Mouse (Mus musculus) CD8-positive naive resting alpha-beta T cell, adult 2 months (primary cell): ENCODE measurements at regions not wholly inside any gene's neighbourhood (a gene's known extent, or its start where the extent isn't known, plus 50 kb on each side); places are given as distances from the start of the nearest gene placed in this dataset.

Source experiments
- DNase-seq, 2 experiments: peaks; one replicate each; pipeline ENCODE4 v3.0.0; 2022; ENCODE audit warnings: low read depth in 2 of 2, low spot score in 2 of 2

DNA sequence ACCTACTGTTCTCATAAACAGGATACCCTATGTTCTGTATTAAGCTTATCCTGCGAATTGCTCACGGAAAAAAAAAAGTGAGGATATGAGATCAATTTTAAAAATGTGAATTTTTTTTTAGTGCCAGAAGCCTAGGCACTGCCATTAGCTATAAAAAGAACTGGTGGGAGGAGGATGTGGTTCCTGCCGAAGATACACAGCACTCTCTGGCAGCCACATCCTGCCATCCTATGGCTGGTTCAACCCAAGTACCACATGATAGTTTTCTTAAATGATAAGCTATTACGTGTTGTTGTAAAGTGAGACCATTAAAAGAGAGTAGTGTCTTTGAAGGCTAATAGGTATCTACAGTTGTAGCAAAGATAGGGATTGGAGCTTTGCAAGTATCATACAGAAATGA lies 58.2 kb upstream of the Ppp3ca start:
- peak; percentile 32 to 57 for DNase-seq

DNA sequence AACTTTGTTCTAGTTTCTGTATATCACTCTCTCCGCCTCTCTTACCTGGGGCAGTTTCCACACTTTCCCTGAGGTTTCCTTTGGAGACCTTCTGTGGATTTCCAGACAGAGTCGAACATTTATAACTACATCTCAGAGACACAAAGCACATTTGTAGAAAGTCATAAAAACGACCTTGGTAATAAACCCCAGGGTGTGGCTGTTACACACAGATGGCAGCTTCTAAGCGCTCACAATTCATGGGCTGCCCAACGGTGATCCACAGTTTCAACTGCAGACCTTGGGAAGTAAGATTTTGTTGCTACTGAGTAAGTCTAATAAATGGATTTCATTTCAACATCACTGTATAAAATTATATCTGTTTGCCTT lies 59.4 kb upstream of the Ppp3ca start:
- no peak for DNase-seq

DNA sequence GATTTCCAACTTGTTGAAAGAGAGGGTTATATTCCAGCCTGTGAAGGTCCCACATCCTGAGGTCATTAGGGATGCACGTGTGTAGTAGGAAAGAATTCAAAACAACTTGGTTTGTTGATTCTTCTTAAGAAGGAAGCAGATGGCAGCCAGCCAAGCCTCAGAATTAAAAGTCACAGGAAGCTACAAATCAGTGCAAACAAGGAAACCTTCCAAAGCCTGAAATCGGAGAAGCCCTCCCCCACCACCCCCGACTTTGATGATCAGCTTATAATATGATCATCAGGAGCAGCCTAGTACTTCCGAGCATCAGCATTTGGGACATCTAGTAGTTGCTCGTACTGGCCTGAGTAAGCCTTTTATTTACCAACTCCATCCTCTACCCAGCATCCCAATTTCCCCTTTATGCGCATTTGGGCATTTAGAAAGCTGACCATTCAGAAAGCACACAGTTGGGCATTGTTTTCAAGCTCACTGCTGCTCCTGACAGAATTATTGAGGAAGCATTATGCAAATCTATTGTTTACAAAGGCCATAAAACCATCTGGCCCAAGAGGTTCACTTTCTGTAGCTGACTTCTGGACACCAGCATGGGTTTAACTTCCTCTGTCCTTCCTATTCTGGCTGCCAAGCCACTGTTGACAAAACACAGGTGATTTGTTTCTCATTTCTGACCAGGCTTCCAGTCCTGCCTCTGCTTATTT lies 59.9 kb upstream of the Ppp3ca start:
- DNase-seq = peak in 1 of 2 experiments; percentile 15

DNA sequence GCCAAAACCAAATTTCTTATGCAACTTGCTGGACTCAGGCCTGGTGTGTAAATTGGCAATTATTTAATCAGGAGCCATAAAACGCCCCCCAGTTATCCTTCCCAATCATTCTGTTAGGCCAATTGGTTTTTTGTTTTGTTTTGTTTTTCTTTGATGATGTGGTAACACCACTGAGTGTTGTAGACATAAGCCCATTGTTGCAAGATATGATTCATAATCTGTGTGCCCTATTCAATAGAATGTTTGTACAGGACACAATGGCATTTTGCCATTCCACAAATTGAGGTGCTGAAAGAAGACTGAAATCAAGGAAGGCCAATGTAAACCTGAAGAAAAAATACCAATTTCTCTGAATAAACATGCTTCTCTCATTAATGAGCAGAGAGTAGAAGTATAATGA lies 68.2 kb upstream of the Ppp3ca start:
- no peak for DNase-seq

DNA sequence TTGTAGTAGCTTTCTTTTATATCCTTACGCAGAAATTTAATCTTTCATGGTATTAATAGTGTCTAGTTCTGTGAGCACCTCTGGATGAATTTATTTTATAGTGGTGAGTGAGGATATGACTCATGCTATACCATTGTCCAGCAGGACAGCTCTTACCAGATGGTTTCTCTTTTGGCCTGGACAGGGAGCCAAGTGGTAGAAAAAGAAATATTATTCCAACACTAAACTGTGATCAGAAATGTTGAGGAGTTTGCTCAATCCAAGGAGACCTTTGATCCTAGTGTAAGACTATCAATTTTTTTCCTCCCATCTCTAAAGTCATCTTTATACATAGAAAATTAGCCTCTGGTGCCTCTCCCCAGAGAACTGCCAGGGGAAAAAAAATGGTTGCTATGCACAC lies 86.0 kb upstream of the Ppp3ca start:
- no peak for DNase-seq

DNA sequence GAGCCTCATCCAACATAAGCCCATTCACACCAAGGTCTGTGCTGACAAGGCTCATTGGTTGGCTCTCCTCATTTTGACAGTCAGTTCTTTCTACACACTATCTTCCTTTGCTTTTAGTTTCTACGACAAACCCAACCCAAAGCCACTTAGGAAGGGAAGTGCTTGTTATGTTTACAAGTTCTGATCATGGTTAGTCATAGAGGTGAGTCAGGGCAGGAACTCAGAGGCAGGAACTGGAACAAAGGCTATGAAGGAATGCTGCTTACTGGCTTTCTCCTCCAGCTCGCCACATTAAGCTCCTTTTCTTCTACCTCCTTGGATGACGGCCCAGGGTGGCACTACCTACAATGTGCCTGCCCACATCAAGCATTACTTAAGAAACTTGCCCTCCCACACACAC lies 91.9 kb upstream of the Ppp3ca start:
- no peak for DNase-seq

DNA sequence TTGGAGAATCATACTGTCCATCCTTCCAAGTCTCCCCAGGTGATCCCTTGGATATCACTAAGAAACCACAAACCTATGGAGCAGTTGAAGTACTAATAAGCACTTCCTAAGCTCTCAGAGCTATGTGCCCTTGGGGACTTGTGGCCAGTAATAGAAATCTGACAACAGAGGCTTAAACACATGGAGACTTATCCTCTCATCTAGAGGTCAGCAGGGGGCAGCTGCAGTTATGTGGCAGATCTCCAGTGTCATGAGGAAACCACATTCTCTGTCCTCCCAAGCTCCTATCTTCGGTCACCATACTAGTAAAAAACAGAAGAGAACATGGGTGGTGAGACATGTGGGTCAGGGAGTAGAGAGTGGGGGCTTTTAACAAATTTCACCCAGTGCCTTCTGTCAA lies 99.4 kb upstream of the Ppp3ca start:
- DNase-seq = no peak

DNA sequence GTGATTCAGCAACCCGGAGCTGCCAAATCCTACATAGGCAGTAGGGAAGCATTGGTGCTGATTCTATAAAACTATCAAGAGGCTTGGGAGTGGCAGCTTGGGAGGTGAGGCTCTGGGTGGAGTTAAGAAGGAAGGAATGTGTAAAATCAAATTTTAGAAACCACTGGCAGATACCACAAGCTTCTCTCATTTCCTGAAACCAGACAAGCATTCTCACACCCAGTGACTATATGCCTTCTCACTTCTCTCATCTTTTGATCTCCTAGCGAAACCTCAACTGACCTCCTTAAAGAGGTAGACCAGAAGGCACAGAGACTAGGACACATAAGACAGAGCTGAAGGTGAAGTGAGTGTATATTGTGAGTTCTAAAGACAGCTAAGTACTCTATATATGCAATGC lies 113.4 kb upstream of the Ppp3ca start:
- peak in 1 of 2 experiments; percentile 2 for DNase-seq

DNA sequence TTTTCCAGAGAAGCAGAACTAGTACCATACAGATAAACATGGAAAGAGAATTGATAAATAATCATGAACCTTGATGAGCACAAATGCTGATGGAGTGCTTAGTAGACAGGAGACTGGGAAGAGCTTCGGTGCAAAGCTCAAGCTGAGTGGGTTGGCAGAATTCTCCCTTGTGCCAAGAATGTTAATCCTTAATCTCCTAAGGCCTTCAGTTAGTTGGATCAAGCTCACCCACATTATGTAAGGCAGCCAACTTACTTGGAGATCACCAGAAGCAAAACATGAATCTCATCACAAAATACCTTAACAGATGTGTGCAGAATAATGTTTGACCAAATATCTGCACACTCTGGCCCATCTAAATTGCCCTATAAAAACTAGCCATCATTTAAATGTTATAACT lies 120.5 kb upstream of the Ppp3ca start:
- DNase-seq = no peak

DNA sequence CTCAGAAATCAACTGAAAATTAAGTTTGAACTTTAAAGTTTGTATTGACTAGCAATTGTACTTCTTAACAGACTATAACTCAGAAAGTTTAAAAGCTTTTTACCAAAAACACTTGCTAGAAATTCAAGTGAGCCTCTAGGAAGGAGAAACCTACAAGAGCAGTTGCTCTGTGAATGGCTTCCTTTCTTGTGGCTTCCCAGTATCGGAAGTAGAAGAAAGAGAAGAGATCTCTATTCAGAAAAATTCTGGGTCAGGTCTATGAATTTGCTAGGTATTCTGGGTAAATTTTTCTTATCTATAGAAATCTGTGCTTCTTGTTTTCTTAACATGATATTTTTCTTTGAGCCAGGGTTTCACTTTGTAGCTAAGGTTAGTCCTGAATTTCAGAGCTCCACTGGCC lies 138.3 kb upstream of the Ppp3ca start:
- no peak for DNase-seq

DNA sequence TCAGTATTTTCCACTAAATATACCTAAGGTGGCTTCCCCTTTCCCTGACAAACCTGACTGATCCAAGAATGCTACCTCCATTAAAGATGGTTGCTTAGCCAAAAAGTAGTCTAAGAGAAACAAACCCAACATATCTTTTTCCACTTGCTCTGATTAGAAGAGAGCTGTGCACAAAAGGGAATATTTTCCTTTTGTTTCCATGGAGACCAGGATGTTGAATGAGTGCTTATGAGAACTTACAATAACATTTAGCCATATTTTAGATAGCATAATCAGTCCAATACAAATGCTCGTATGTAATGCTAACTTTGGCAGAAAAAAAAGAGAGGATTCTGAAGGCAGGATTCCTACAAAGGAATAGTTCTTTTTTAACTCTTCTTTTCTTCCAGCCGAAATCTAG lies 161.3 kb upstream of the Ppp3ca start:
- no peak for DNase-seq

DNA sequence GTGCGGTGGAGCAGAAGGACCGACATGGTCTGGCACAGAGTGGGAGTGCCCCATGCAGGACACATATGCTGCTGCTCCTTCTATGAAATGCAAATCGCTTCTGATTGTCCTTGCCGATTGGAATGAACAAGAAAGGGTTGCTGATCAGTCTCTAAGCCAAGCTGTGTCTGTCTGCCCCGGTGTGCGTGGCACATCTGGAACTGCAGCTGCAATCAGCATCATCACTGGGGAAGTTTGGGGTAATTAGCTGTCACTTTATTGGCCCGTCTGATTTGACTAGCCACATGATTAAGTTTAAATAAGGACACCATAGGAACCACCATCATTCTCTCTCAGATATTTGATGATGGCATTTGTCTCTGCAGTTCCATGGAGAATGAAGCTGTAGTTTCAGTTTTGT lies 162.9 kb upstream of the Ppp3ca start:
- no peak for DNase-seq

DNA sequence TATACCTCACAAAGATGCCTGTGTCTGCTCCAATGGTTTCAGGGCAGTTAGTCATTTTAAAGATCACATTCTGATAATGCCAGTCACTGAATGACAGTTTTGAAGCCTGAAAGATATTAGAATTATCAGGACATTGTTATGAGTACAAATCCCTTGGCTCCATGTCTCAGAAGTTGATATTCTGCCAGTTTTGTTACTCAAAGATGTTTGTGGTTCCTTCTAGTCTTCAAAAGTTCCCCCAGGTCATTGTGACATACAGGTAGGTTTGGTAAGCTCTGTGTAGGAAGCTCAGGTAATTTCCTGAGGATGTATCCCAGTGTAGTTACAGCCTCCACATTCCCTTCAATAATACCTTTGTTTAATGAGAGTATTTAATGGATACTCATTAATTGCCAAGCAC lies 169.0 kb upstream of the Bank1 start:
- no peak for DNase-seq

DNA sequence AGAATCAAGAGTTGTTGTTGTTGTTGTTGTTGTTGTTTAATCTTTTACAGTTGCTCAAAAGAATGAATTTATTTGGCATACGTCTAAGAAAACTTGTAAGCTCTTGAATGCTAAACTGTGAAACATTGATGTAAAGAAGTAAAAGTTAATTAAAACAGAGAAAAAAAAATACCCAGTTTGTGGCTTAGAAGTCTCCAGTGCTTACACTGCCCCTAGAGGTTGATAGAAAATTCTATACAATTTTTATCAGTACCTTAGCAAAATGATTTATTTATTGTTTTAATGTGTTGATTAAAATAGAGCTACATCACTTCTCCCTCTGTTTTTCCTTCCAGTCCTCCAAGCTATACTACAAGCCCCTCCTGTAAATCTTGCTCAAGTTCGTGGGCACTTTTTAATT lies 165.8 kb upstream of the Bank1 start:
- no peak for DNase-seq

DNA sequence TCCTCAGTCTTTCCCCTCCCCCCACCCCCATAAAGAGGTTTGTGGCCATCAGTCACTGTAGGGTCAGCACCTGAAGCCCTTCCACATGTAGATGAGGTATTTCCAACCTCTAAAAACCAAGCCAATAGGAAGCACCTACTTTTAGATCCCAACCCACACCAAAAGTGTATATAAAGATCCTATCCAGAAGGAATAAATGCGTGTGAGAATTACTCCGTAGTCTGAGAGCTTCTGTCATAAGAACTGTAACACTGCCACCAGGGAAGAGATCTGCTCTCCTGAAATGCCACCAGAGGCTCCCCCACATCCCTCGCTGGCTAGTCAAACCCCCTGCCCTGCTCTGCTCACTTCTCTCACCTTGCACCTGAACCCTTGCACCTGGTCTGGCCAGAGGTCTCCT lies 145.8 kb upstream of the Bank1 start:
- no peak for DNase-seq

DNA sequence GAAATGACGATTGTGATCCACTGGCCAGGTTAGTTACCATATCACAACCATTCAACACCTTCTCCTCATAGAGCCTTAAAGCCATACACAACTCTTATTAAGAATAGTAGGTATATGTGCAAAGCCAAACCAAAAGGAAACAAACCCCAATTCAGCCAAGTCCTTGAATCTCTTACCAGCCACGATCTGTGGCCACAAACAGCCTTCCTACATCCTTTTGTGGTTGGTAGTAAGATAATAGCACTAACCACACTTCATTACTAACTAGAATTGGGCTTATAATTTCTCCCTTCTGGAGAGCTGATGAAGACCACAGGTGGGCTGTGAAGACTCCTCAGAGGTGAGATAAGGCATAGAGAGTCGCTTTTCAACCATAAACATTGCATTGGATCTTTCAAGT lies 136.9 kb upstream of the Bank1 start:
- DNase-seq = no peak

DNA sequence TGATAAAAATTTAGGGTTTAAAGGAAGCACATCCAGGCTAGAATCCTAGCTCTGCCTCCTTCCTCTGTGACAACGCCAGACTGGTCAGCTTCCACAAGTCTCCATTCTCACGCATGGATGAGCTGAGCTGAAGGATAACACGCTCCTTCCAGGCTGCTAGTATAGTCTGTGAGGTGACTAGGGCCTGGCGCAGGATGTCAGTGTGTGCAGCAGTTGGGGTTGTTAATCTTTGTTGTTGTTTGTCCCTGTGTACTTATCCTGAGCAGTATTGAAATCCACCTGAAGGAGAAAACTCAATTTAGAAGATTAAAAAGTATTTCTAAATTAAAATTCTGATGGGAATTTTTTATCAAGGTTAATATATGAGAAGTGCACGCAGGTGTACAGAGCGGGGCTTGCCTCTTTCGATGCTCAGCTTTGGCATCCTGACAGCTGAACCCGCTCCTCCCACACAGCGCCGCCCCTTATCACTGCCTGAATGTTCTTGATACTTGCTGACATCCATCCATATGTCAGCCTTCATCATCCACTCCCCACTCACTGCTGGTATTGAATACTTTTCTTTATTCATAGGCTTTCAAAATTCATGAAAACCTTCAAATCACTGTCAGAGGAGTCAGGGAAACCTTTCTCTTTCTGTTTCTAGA lies 130.7 kb upstream of the Bank1 start:
- no peak for DNase-seq

DNA sequence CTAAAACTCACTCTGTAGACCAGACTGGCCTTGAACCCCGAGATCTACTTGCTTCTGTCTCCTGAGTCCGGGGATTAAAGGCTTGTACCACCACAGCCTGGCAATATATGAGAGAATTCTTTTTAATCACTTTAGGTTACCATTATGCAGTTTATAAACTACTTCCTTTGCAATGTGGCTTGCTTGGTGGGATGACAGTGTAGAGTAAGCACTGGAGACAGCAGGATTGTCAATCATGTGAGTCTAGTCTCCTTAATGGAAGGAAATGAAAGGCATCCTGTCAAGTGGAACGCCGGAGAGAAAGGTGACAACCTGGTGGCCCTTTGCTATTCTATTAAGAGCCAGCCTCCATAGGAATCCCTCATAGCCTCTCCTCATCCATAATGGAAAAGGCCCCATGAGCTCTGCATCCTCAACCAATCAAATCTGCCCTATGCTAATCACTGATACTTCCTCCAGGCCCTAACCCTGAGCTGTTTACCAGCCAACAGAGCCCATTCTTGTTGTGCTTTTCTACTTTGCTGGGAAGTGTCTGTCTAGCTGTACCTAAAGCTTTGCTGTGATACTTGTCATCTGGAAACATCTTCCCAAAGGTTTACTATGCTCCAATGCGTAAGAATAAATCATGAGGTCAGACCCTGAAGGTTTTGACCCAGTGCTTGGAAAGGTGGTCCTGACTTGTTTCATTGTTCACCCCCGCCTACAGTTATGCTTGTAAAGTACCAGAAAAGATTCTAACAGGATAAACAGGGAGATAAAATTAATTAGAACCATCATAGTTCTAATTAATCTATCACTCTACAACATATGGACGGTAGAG lies 130.0 kb upstream of the Bank1 start:
- no peak for DNase-seq

DNA sequence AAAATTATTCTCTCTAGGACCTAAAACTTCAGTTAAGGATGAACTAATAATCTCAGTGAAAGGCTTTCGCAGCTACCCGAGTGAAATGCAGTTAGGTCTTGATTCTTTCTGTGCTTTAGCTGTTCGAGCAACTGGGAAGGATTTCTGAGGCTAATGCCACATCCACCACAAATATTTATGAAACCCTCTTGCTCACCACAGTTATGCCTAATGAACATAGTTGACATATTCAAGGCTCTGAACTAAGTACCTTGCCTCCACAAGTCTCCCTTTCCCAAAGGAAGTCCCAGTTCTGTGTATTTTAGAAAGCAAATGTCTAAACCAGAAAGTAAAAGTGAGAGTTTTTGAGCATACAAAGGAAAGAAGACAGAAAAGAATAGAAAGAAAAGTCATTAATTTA lies 129.1 kb upstream of the Bank1 start:
- no peak for DNase-seq

DNA sequence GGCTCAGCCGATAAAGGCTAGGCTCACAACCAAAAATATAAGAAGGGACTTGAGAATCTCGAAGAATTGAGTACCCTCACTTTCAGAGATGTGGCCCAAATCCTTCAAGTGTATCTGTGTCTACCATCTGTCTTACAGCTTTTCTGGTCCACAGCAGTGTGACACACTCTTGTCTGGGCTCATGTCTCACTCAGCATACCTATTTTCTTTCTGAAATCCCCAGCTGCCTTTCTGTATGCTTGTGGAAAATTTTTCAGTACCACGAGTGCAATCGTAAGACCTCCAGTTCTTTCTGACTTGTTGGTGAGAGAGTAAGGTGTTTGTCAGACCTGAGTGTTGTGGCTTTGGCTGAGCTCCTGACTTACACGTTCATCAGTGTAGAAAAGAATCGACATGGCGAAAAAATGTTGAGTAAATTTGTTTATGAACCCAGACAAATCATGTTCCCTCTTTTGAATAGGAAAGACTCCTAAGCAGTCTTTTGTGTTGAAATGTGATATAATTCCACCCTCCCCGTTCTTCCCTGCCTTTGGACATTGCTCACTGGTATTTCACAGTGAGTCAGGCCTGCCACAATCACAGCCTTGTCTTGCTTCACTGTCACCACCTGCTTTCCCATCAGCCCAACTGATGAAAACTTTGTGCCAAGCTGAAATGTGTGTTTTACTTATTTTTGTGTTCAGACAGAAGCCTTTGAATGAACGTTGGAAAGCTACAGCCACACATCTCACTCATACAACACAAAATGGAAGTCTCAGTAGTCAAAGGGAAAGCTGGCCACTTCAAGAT lies 125.3 kb upstream of the Bank1 start:
- DNase-seq = no peak

DNA sequence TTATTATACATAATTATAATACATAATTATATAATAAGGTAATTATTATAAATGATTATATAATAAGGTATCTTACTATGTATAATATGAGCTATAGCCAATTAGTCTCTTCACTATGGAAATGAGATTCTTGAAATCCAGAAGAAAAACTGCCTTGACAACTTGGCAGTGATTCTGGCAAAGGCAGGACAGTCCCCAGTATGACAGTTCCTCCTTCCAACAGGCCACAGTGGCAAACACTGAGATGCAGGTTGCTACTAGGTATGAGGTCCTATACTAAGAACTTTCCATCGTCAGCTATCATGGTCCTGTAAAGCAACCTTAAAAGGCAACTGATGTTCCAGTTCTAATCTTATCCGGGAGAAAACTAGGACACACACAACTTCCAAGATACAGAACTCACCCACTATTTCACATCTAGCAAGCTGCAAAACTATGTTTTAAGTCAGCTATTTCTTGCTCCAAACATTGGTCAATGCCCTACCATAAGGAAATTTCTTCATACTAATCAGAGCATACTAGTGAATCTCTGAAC lies 124.6 kb upstream of the Bank1 start:
- no peak for DNase-seq
